Comparison of ENCODE assay signal across 17 mouse cellular contexts in the genomic region with DNA sequence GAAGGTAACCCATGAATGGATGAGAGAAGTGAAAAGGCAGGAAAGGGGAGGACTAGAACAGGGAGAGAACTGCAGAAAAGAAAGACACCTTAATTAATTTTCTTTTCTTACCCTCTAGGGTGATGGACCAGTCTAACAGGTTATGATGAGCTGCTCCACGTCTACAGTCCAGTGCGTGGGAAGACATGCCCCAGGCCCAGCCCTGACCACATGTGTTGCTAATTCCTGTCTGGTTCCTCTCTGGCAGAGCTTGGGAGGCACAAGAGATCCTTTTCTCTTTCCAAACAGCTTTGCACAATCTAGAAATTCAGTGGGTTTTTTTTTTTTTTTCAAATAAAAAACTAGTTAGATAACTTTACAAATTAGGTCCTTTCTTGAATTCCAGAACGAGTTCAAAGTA. TPM values are rescaled to one million over a fixed set of nuclear protein-coding genes. Genes with fewer than 3 reads are reported as not detected.
"Had no signal": no experiment of that assay in that cellular context is flagged by ENCODE, and none has a peak within 500 bp of the region (broad histone marks: within the 10 kb centered on the region; RNA-seq: fewer than 3 reads in every experiment).

No protein-coding gene starts in this region.

- H3K4me3 ChIP-seq: lung, embryonic 15.5 days; megakaryocyte, embryonic 14.5 days; midbrain, embryonic 13.5 days; midbrain, embryonic 15.5 days; neural tube, embryonic 12.5 days; stomach, embryonic 15.5 days had no signal

- H3K27ac ChIP-seq: lung, embryonic 15.5 days; macrophage; midbrain, embryonic 13.5 days; midbrain, embryonic 15.5 days; neural tube, embryonic 12.5 days; stomach, embryonic 15.5 days; stomach, postnatal 0 days had no signal

- ATAC-seq: lung, postnatal 0 days; midbrain, embryonic 13.5 days; midbrain, embryonic 15.5 days had no signal

- H3K27me3 ChIP-seq: lung, embryonic 15.5 days; megakaryocyte, embryonic 14.5 days; midbrain, embryonic 13.5 days; midbrain, embryonic 15.5 days; neural tube, embryonic 12.5 days; stomach, embryonic 15.5 days had no signal

- H3K36me3 ChIP-seq: lung, embryonic 15.5 days; midbrain, embryonic 13.5 days; midbrain, embryonic 15.5 days; neural tube, embryonic 12.5 days; stomach, embryonic 15.5 days had no signal

- H3K9me3 ChIP-seq: lung, embryonic 15.5 days; megakaryocyte, embryonic 14.5 days; midbrain, embryonic 13.5 days; midbrain, embryonic 15.5 days; neural tube, embryonic 12.5 days; stomach, embryonic 15.5 days had no signal

- H3K4me1 ChIP-seq: megakaryocyte, embryonic 14.5 days; midbrain, embryonic 13.5 days; midbrain, embryonic 15.5 days; neural tube, embryonic 12.5 days; stomach, embryonic 15.5 days had no signal

- DNase-seq: lung, adult 2 months; lung, postnatal 14 days; lung, postnatal 36 days; right cerebral cortex, postnatal 14 days; thymus, adult 2 months; thymus, postnatal 25 days; thymus, postnatal 4 days had no signal

- H3K4me2 ChIP-seq: lung, embryonic 15.5 days; midbrain, embryonic 11.5 days; midbrain, embryonic 13.5 days; midbrain, embryonic 15.5 days; neural tube, embryonic 12.5 days; stomach, embryonic 15.5 days had no signal

- H3K9ac ChIP-seq: lung, embryonic 15.5 days; midbrain, embryonic 13.5 days; midbrain, embryonic 15.5 days; neural tube, embryonic 12.5 days; stomach, embryonic 15.5 days had no signal

RNA-seq across cellular contexts. Expression of gene Tm4sf4, which starts 15.8 kb away (rescaled TPM):
- polyA plus RNA-seq: macrophage; midbrain, embryonic 13.5 days; neural tube, embryonic 12.5 days had no signal
